Comparison of ENCODE assay signal across 8 mouse cellular contexts in the genomic region with DNA sequence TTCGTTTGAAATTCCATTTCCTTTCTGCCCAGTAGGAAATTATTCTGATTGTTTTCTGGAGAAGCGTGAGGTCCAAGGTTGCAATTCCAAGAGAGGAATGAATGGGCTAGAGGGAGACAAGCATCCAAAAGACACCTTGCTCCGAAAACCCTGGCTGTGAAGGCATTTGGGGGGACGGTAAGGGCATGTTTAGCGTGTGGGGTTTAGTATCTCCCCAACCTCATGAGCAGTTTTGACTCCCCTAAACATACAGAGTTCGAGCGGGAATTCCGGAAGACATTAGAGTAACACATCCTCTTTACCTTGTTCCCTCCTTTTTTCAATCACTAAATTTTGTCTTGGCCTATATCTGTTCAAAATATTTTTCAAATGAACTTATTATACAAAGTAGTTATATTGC. TPM values are rescaled to one million over a fixed set of nuclear protein-coding genes. Genes with fewer than 3 reads are reported as not detected.
DNase-seq lines count a peak whose midpoint lies in the region; ATAC-seq and TF ChIP-seq lines count a peak whose summit lies in the region.

No protein-coding gene starts in this region.

- TF ChIP-seq CTCF in heart, adult 2 months (IDR thresholded peaks at IDR 0.05) = no peak
- no peak for TF ChIP-seq CTCF in G1E (IDR thresholded peaks at IDR 0.05; ENCODE audit: low read depth, low read length)

- peaks cover 7% of the 10 kb centered on the region for H3K4me1 ChIP-seq in heart, adult 2 months (ENCODE audit: control insufficient read depth, insufficient read depth, low read length)
- peaks cover 83% of the 10 kb centered on the region for H3K4me1 ChIP-seq in G1E (ENCODE audit: insufficient read depth, low read depth, low read length)
- peaks cover 59% of the 10 kb centered on the region for H3K4me1 ChIP-seq in heart, embryonic 15.5 days (replicated peaks)
- H3K4me1 ChIP-seq in liver, embryonic 16.5 days (ENCODE audit: control insufficient read depth, low read depth, low read length) = peaks cover 16% of the 10 kb centered on the region

- TF ChIP-seq EP300 in heart, adult 2 months (IDR thresholded peaks at IDR 0.05; ENCODE audit: insufficient read depth, low read depth, low read length) = no peak

- H3K9me3 ChIP-seq in G1E (replicated peaks) = no peaks in the 10 kb centered on the region
- no peaks in the 10 kb centered on the region for H3K9me3 ChIP-seq in heart, embryonic 15.5 days (replicated peaks)
- H3K9me3 ChIP-seq in liver, embryonic 16.5 days (replicated peaks; ENCODE audit: control insufficient read depth, low read length) = no peaks in the 10 kb centered on the region

- under 1% methylated on average over 8 of the region's 8 CpGs for WGBS in heart, adult 2 months
- WGBS in heart, embryonic 15.5 days = 1% methylated on average over 8 of the region's 8 CpGs
- under 1% methylated on average over 8 of the region's 8 CpGs for WGBS in liver, embryonic 16.5 days (ENCODE audit: insufficient replicate concordance)

- peaks cover 3% of the 10 kb centered on the region; the same call in 1 of the 2 replicates for H3K36me3 ChIP-seq in heart, adult 2 months (ENCODE audit: control insufficient read depth, insufficient read depth, low read length)
- peaks cover 13% of the 10 kb centered on the region for H3K36me3 ChIP-seq in G1E (replicated peaks)
- H3K36me3 ChIP-seq in heart, embryonic 15.5 days = no peaks in the 10 kb centered on the region
- no peaks in the 10 kb centered on the region for H3K36me3 ChIP-seq in liver, embryonic 16.5 days (ENCODE audit: control insufficient read depth, insufficient read depth)

- H3K27ac ChIP-seq in heart, adult 2 months = peak overlapping the region; percentile 93
- peak overlapping the region; percentile 99 for H3K27ac ChIP-seq in heart, embryonic 15.5 days
- peak overlapping the region; percentile 83 for H3K27ac ChIP-seq in liver, embryonic 16.5 days (ENCODE audit: low read length)

- H3K9ac ChIP-seq in heart, adult 2 months (ENCODE audit: low read depth, low read length) = peak overlapping the region; percentile 81
- peak overlapping the region; percentile 89 for H3K9ac ChIP-seq in heart, embryonic 15.5 days
- no peak overlapping the region; the same call in 1 of the 2 replicates for H3K9ac ChIP-seq in liver, embryonic 16.5 days (ENCODE audit: low read depth, low read length)

- peak overlapping the region; percentile 97 for H3K4me2 ChIP-seq in heart, embryonic 15.5 days
- H3K4me2 ChIP-seq in liver, embryonic 16.5 days (ENCODE audit: low read depth, low read length) = peak overlapping the region; percentile 72

- H3K79me2 ChIP-seq in heart, adult 2 months (replicated peaks; ENCODE audit: control insufficient read depth, insufficient read depth, low read length) = no peaks in the 10 kb centered on the region

- H3K4me3 ChIP-seq in heart, adult 2 months = peak overlapping the region; percentile 68
- H3K4me3 ChIP-seq in G1E (ENCODE audit: low read depth, low read length) = peak overlapping the region; percentile 74
- peak overlapping the region; percentile 73 for H3K4me3 ChIP-seq in heart, embryonic 15.5 days
- peak overlapping the region; percentile 56 for H3K4me3 ChIP-seq in liver, embryonic 16.5 days (ENCODE audit: low read depth, low read length)

- no peak for TF ChIP-seq POLR2A in heart, adult 2 months (IDR thresholded peaks at IDR 0.05; ENCODE audit: insufficient read depth, low read depth, low read length)

- intact Hi-C loops in heart, adult 2 months (cut with DNase I) = loop anchor here (1.0 to 10.0 kb wide), 4 partner anchors 118 to 430 kb away; no protein-coding TSS in a partner anchor

- H3K27me3 ChIP-seq in heart, adult 2 months (ENCODE audit: control insufficient read depth, insufficient read depth, low read length) = no peaks in the 10 kb centered on the region
- peaks cover 19% of the 10 kb centered on the region for H3K27me3 ChIP-seq in G1E (ENCODE audit: insufficient read depth, low read length)
- H3K27me3 ChIP-seq in heart, embryonic 15.5 days = no peaks in the 10 kb centered on the region
- H3K27me3 ChIP-seq in liver, embryonic 16.5 days (ENCODE audit: control insufficient read depth, insufficient read depth, low read depth, low read length) = peaks cover 89% of the 10 kb centered on the region

- DNase-seq in heart, adult 2 months = no peak
- DNase-seq in heart, adult 8-10 months (ENCODE audit: low spot score) = no peak
- DNase-seq in G1E (ENCODE audit: low spot score) = no peak
- DNase-seq in right cerebral cortex, postnatal 14 days = no peak
- DNase-seq in spleen, postnatal 10 days (ENCODE audit: low spot score in 2 of 2) = no peak
- DNase-seq in adrenal gland, adult 2 months = no peak

- no peak for ATAC-seq in G1E (ENCODE audit: extremely low read depth, insufficient number of reproducible peaks, low FRiP score, poor library complexity, severe bottlenecking)
- no peak for ATAC-seq in heart, embryonic 15.5 days (replicated peaks; ENCODE audit: insufficient number of reproducible peaks, insufficient read depth, low FRiP score, low read depth)
- no peak for ATAC-seq in liver, embryonic 16.5 days (ENCODE audit: low read depth)

RNA-seq across cellular contexts. Expression of gene Hes1, which starts 0.4 kb away (rescaled TPM):
- 10 to 100 TPM; 16.2 to 21.4 TPM for total RNA-seq in heart, adult 2 months (2021)
- polyA plus RNA-seq in heart, adult 2 months (2012; rRNA removed) = 27.1 and 44.6 TPM in 2 replicates
- total RNA-seq in heart, adult 8-10 months (2022) = 10 to 100 TPM; 17.9 to 29.6 (median 23.7) TPM
- 56.9 and 58.8 TPM in 2 replicates for total RNA-seq in G1E (2014; fragmentation: Nextera tagmentation)
- total RNA-seq in G1E (2017) = 80.3 and 80.7 TPM in 2 replicates
- polyA plus RNA-seq in G1E (2012) = 58.2 and 71.0 TPM in 2 replicates
- 23.2 and 29.0 TPM in 2 replicates for polyA plus RNA-seq in heart, embryonic 15.5 days (2015; fragmentation: Nextera tagmentation; extraction: Ambion mirVana)
- polyA plus RNA-seq in liver, embryonic 16.5 days (2015; fragmentation: Nextera tagmentation; extraction: Ambion mirVana) = 4.6 and 4.7 TPM in 2 replicates
- total RNA-seq in adrenal gland, adult 2 months (2021) = 10 to 100 TPM; 13.3 to 40.9 TPM
- polyA plus RNA-seq in adrenal gland, adult 2 months (2012; rRNA removed) = 199 and 336 TPM in 2 replicates
